9 mouse cellular contexts compared by ENCODE assay signal in genomic region chr11:68954408-68954807, GRCm38 (mm10). TPM values are rescaled to one million over a fixed set of nuclear protein-coding genes. Genes with fewer than 3 reads are reported as not detected.
DNase-seq lines count a peak whose midpoint lies in the region; ATAC-seq lines count a peak whose summit lies in the region.
"Had no signal": no experiment of that assay in that cellular context is flagged by ENCODE, and none has a peak within 500 bp of the region (broad histone marks: within the 10 kb centered on the region; RNA-seq: fewer than 3 reads in every experiment).

No protein-coding gene starts in this region.

- H3K4me1 ChIP-seq in heart, embryonic 10.5 days = peaks cover 49% of the 10 kb centered on the region
- H3K4me1 ChIP-seq in hindbrain, embryonic 11.5 days (replicated peaks; ENCODE audit: control insufficient read depth, insufficient read depth, low read length) = 0 out of 2 replicates have a peak, but pooled peaks cover 3% of the 10 kb centered on the region
- peaks cover 14% of the 10 kb centered on the region for H3K4me1 ChIP-seq in midbrain, embryonic 12.5 days

- DNase-seq in heart, embryonic 10.5 days (ENCODE audit: low spot score) = no peak
- DNase-seq in heart, postnatal 4 days = no peak
- DNase-seq in MN1 (ENCODE audit: low spot score) = peak; percentile 31
- DNase-seq in hindbrain, embryonic 11.5 days (ENCODE audit: low spot score) = peak; percentile 47
- no peak for DNase-seq in spleen, adult 12 weeks (ENCODE audit: low spot score)
- DNase-seq in adrenal gland, postnatal 25 days = no peak
- no peak for DNase-seq in layer of hippocampus, adult 8-10 months (ENCODE audit: low spot score in 2 of 2)

- H3K9me3 ChIP-seq in heart, embryonic 10.5 days = no peaks in the 10 kb centered on the region
- H3K9me3 ChIP-seq in hindbrain, embryonic 11.5 days (ENCODE audit: control insufficient read depth, low read length) = no peaks in the 10 kb centered on the region
- H3K9me3 ChIP-seq in midbrain, embryonic 12.5 days = no peaks in the 10 kb centered on the region

- H3K27ac ChIP-seq in heart, embryonic 10.5 days = peak overlapping the region; percentile 69
- H3K27ac ChIP-seq in hindbrain, embryonic 11.5 days (ENCODE audit: low read depth, low read length) = no peak overlapping the region
- no peak overlapping the region for H3K27ac ChIP-seq in midbrain, embryonic 12.5 days (replicated peaks)

- peak overlapping the region; percentile 56 for H3K9ac ChIP-seq in hindbrain, embryonic 11.5 days (ENCODE audit: low read depth, low read length)
- H3K9ac ChIP-seq in midbrain, embryonic 12.5 days (replicated peaks) = peak overlapping the region; percentile 50

- peaks cover 11% of the 10 kb centered on the region; the same call in 1 of the 2 replicates for H3K36me3 ChIP-seq in heart, embryonic 10.5 days
- H3K36me3 ChIP-seq in hindbrain, embryonic 11.5 days (ENCODE audit: control insufficient read depth, insufficient read depth, low read length) = no peaks in the 10 kb centered on the region
- no peaks in the 10 kb centered on the region for H3K36me3 ChIP-seq in midbrain, embryonic 12.5 days

- peak overlapping the region; percentile 52 for H3K4me2 ChIP-seq in hindbrain, embryonic 11.5 days (replicated peaks; ENCODE audit: low read depth, low read length)
- peak overlapping the region; percentile 59 for H3K4me2 ChIP-seq in midbrain, embryonic 12.5 days (replicated peaks)

- H3K27me3 ChIP-seq in heart, embryonic 10.5 days (ENCODE audit: insufficient read depth, poor library complexity, severe bottlenecking) = peaks cover 64% of the 10 kb centered on the region
- peaks cover 31% of the 10 kb centered on the region for H3K27me3 ChIP-seq in hindbrain, embryonic 11.5 days (ENCODE audit: control insufficient read depth, insufficient read depth, low read length)
- H3K27me3 ChIP-seq in midbrain, embryonic 12.5 days = peaks cover 72% of the 10 kb centered on the region

- H3K4me3 ChIP-seq in heart, embryonic 10.5 days = peak overlapping the region; percentile 60
- peak overlapping the region; percentile 36 for H3K4me3 ChIP-seq in hindbrain, embryonic 11.5 days (ENCODE audit: low read depth, low read length)
- peak overlapping the region; percentile 37 for H3K4me3 ChIP-seq in midbrain, embryonic 12.5 days

- no peak for ATAC-seq in hindbrain, embryonic 11.5 days (ENCODE audit: low FRiP score)
- no peak for ATAC-seq in midbrain, embryonic 12.5 days (ENCODE audit: low FRiP score, low read depth)

- 2% methylated on average over 17 of the region's 17 CpGs for WGBS in heart, embryonic 10.5 days
- WGBS in hindbrain, embryonic 11.5 days = 1% methylated on average over 17 of the region's 17 CpGs
- WGBS in midbrain, embryonic 12.5 days = 1% methylated on average over 17 of the region's 17 CpGs

RNA-seq across cellular contexts. Expression of gene Arhgef15, which starts 2.9 kb away (rescaled TPM):
- 10.5 and 13.4 TPM in 2 replicates for polyA plus RNA-seq in heart, embryonic 10.5 days (2016; fragmentation: Nextera tagmentation; extraction: Ambion mirVana)
- 10 to 100 TPM; 32.1 to 36.8 TPM for total RNA-seq in heart, postnatal 4 days (2021)
- polyA plus RNA-seq in hindbrain, embryonic 11.5 days (2014; fragmentation: Nextera tagmentation; extraction: Ambion mirVana) = 4.9 and 5.5 TPM in 2 replicates
- 5.9 and 6.7 TPM in 2 replicates for polyA plus RNA-seq in midbrain, embryonic 12.5 days (2016; fragmentation: Nextera tagmentation; extraction: Ambion mirVana)
- 18.7 and 23.4 TPM in 2 replicates for total RNA-seq in adrenal gland, postnatal 25 days (2021)
- 10 to 100 TPM in 3 of 4 experiments, 1 to 10 TPM in 1; 9.1 to 16.5 (median 12.0) TPM for total RNA-seq in layer of hippocampus, adult 8-10 months (2022)

RNA-seq across cellular contexts. Expression of gene Slc25a35, which starts 13.5 kb away (rescaled TPM):
- polyA plus RNA-seq in heart, embryonic 10.5 days (2016; fragmentation: Nextera tagmentation; extraction: Ambion mirVana) = 1.2 and 1.5 TPM in 2 replicates
- total RNA-seq in heart, postnatal 4 days (2021) = 1 to 10 TPM in 1 of 2 experiments, under 1 TPM in 1; 0.91 to 1.4 TPM
- 1.6 and 1.8 TPM in 2 replicates for polyA plus RNA-seq in hindbrain, embryonic 11.5 days (2014; fragmentation: Nextera tagmentation; extraction: Ambion mirVana)
- polyA plus RNA-seq in midbrain, embryonic 12.5 days (2016; fragmentation: Nextera tagmentation; extraction: Ambion mirVana) = 1.7 and 1.9 TPM in 2 replicates
- total RNA-seq in adrenal gland, postnatal 25 days (2021) = 32.0 and 35.4 TPM in 2 replicates
- total RNA-seq in layer of hippocampus, adult 8-10 months (2022) = 1 to 10 TPM; 4.9 to 7.4 (median 5.8) TPM

RNA-seq across cellular contexts. Expression of gene Rangrf, which starts 20.6 kb away (rescaled TPM):
- polyA plus RNA-seq in heart, embryonic 10.5 days (2016; fragmentation: Nextera tagmentation; extraction: Ambion mirVana) = 79.6 and 82.1 TPM in 2 replicates
- 10 to 100 TPM; 41.0 to 44.7 TPM for total RNA-seq in heart, postnatal 4 days (2021)
- polyA plus RNA-seq in hindbrain, embryonic 11.5 days (2014; fragmentation: Nextera tagmentation; extraction: Ambion mirVana) = 56.0 and 59.3 TPM in 2 replicates
- 39.2 and 42.1 TPM in 2 replicates for polyA plus RNA-seq in midbrain, embryonic 12.5 days (2016; fragmentation: Nextera tagmentation; extraction: Ambion mirVana)
- 20.7 and 22.4 TPM in 2 replicates for total RNA-seq in adrenal gland, postnatal 25 days (2021)
- 10 to 100 TPM; 14.1 to 24.1 (median 15.9) TPM for total RNA-seq in layer of hippocampus, adult 8-10 months (2022)

RNA-seq across cellular contexts. Expression of gene Odf4, which starts 27.5 kb away (rescaled TPM):
- not detected in 2 replicates for polyA plus RNA-seq in heart, embryonic 10.5 days (2016; fragmentation: Nextera tagmentation; extraction: Ambion mirVana)
- not detected for total RNA-seq in heart, postnatal 4 days (2021)
- polyA plus RNA-seq in hindbrain, embryonic 11.5 days (2014; fragmentation: Nextera tagmentation; extraction: Ambion mirVana) = 0.15 and 0.18 TPM in 2 replicates
- 0.20 TPM in 1 of 2 replicates, not detected in the other for polyA plus RNA-seq in midbrain, embryonic 12.5 days (2016; fragmentation: Nextera tagmentation; extraction: Ambion mirVana)
- total RNA-seq in adrenal gland, postnatal 25 days (2021) = 0.70 TPM in 1 of 2 replicates, not detected in the other
- under 1 TPM in 3 of 4 experiments, not detected in 1; 0.32 to 0.58 (median 0.45) TPM for total RNA-seq in layer of hippocampus, adult 8-10 months (2022)
- total RNA-seq: heart, postnatal 14 days had no signal

RNA-seq across cellular contexts. Expression of gene Rpl26, which starts 53.0 kb away (rescaled TPM):
- polyA plus RNA-seq in heart, embryonic 10.5 days (2016; fragmentation: Nextera tagmentation; extraction: Ambion mirVana) = 711 and 869 TPM in 2 replicates
- total RNA-seq in heart, postnatal 4 days (2021) = 100 to 1,000 TPM; 896 to 908 TPM
- polyA plus RNA-seq in hindbrain, embryonic 11.5 days (2014; fragmentation: Nextera tagmentation; extraction: Ambion mirVana) = 839 and 854 TPM in 2 replicates
- 743 and 773 TPM in 2 replicates for polyA plus RNA-seq in midbrain, embryonic 12.5 days (2016; fragmentation: Nextera tagmentation; extraction: Ambion mirVana)
- 1,094 and 1,140 TPM in 2 replicates for total RNA-seq in adrenal gland, postnatal 25 days (2021)
- total RNA-seq in layer of hippocampus, adult 8-10 months (2022) = 100 to 1,000 TPM; 779 to 924 (median 859) TPM

Comparison
In these comparisons a context has a peak if more than half of its experiments do, and no peak if none do; other contexts are left out.
1. DNase-seq: peak in MN1 (single experiment) and hindbrain, embryonic 11.5 days (single experiment); none in heart, embryonic 10.5 days (single experiment), heart, postnatal 4 days (single experiment), spleen, adult 12 weeks (single experiment), adrenal gland, postnatal 25 days (single experiment) and layer of hippocampus, adult 8-10 months (0 of 2).
2. Peak in every context shown above with its lines, with median percentiles within 50 percentile points of each other: H3K4me3 ChIP-seq.